Mouse (Mus musculus): ENCODE results near the gene Dnase1l2. TPM values are rescaled to one million over a fixed set of nuclear protein-coding genes. Genes with fewer than 3 reads are reported as not detected.

Dnase1l2 gene
- total and polyA plus RNA-seq, 2 experiments from 2014 or later, result 0.44 to 4.5 TPM

DNA sequence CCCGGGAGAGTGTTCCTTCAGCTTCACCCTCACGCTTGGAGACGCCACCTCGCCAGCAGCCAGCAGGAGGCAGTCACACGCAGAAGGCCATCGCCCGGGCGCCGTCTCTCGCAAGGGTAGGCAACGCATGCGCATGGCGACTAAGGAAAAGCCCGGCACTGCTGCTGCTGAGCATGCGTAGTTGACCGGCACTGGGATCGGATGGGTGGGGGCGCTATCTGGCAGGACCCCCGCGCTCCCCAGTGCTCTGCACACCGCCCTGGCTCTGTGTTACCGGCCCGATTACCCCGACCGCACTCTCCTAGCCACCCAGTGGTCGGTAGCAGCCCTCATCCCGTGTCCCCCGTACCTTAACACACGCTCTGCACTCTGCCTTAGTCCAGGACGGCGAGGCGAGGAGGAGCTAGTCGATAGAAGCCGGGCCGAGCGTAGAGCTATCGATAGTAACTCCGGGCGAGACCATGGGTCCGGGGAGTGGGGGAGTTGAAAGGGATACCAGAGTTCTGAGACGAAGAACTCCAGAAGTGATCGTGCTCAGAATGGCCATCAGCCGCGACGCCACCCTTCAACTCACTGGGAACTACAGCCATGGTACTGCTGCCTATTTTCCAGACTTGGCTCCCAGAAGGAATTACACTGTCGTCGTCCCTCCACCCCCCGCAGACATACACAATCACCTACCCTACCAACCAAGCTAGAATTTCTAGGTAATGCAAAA lies 35.9 kb upstream of the Dnase1l2 start, which contains the start of gene Mlst8:
Gene Mlst8, minus strand, starts transcription at position 416 of the 718 bp plus-strand sequence.
- ATAC-seq (ENCODE audit: insufficient read depth, low read depth) (peak; percentile 93), DNase-seq (ENCODE audit: low spot score) (peak; percentile 96)
- Histone ChIP-seq H3K9me3 (replicated peaks; ENCODE audit: control insufficient read depth, low read length) (no peaks in the 10 kb centered on the region), H3K9ac (replicated peaks; ENCODE audit: low read depth, low read length) (peak within 1 kb of the TSS; percentile 81), H3K27me3 (ENCODE audit: control insufficient read depth, insufficient read depth, low read length) (no peaks in the 10 kb centered on the region), H3K36me3 (replicated peaks; ENCODE audit: control insufficient read depth, insufficient read depth, low read length) (peaks cover 33% of the 10 kb centered on the region), H3K4me3 (ENCODE audit: low read depth, low read length) (peak within 1 kb of the TSS; percentile 75), H3K4me2 (ENCODE audit: low read depth, low read length) (peak within 1 kb of the TSS; percentile 59), H3K4me1 (ENCODE audit: control insufficient read depth, insufficient read depth) (no peaks in the 10 kb centered on the region; the same call in none of the 2 replicates), H3K27ac (ENCODE audit: low read depth) (peak within 1 kb of the TSS; percentile 90)
- under 1% methylated on average over 47 of the region's 48 CpGs for WGBS
- TF ChIP-seq EP300 (IDR thresholded peaks at IDR 0.05; ENCODE audit: low read depth) (no peak), CTCF (IDR thresholded peaks at IDR 0.05; ENCODE audit: low read depth) (peak; percentile 95)

DNA sequence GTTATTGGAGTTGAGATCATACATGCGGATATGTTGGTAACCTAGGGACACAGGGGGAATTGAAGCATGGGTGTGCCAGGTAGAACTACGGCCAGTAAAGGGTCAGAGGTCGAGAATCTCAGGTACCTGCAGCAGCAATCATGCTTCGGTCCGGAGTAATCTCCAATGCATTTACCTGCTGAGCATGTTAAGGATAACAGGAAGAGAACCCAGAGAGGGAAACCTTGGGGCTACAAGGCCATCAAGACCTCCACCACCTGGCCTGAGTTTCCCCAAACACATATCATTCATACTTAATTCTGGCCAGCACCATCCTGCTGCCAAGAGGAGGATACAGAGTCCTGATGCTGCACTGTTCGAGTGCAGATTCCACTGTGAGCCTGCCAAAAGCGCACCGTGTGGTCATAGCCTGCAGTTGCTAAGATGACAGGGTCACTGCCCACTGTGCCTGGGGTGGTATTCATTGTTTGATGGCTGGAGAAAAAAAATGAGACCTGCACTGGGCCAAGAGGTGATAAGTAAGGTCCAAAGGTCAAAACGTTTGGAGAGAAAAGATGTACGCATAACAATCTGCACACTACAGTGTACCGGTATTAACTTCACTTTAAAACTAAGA lies 35.2 kb upstream of the Dnase1l2 start:
- Histone ChIP-seq H3K4me3 (ENCODE audit: low read depth, low read length) (peak overlapping the region; percentile 75), H3K4me2 (ENCODE audit: low read depth, low read length) (peak overlapping the region; percentile 55), H3K36me3 (replicated peaks; ENCODE audit: control insufficient read depth, insufficient read depth, low read length) (peaks cover 34% of the 10 kb centered on the region), H3K4me1 (ENCODE audit: control insufficient read depth, insufficient read depth) (peaks cover under 1% of the 10 kb centered on the region), H3K27me3 (ENCODE audit: control insufficient read depth, insufficient read depth, low read length) (no peaks in the 10 kb centered on the region), H3K9ac (replicated peaks; ENCODE audit: low read depth, low read length) (peak overlapping the region; percentile 11), H3K27ac (ENCODE audit: low read depth) (no peak overlapping the region), H3K9me3 (replicated peaks; ENCODE audit: control insufficient read depth, low read length) (no peaks in the 10 kb centered on the region)
- WGBS, result 44% methylated on average over 11 of the region's 11 CpGs
- no peak for DNase-seq (ENCODE audit: low spot score)
- no peak for ATAC-seq (ENCODE audit: insufficient read depth, low read depth)
- TF ChIP-seq EP300 (IDR thresholded peaks at IDR 0.05; ENCODE audit: low read depth), result no peak
- no peak for TF ChIP-seq CTCF (IDR thresholded peaks at IDR 0.05; ENCODE audit: low read depth)

DNA sequence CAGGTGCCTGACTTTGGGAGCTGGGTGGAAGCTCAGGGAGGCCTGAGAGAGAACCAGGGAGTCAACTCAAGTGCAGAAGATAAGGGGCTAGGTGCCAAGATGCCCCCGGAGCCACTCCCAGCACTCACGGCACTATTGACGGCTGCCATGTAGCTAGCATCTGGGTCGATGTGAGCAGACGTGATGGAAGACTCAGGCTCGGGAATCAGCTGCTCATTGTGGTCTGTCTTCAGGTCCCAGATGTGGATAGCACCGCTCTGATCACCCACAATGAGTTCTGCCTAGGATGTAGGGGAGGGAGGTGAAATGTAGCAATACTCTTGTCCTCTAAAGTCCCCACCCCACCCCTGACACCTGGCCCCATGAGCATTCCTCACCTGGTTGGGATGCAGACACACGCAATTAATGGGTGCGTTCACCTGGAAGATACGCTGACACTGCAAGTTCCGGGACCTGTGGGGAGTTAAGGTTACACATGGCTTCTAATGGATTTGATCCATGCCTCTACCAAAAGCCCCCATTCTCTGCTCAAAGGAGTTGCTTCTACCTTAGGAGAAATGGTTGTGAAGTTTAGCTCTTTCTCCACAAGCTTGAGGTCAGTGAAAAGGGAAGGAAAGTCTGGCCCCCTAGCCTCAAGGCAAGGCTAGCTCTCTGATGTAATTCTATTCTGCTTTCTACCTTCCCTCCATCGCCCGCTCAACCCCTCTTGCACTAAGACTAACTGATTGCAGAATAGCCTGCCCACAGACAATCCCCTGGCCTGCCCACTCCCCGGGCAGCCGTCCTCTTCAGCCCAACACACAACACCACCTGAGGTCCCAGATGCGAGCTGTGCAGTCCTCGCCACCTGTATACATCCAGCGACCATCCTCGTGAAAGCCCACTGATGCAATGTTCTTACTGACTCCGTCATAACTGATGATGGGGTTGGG lies 34.4 kb upstream of the Dnase1l2 start:
- Histone ChIP-seq H3K9ac (replicated peaks; ENCODE audit: low read depth, low read length) (no peak overlapping the region), H3K27me3 (ENCODE audit: control insufficient read depth, insufficient read depth, low read length) (no peaks in the 10 kb centered on the region), H3K36me3 (replicated peaks; ENCODE audit: control insufficient read depth, insufficient read depth, low read length) (peaks cover 38% of the 10 kb centered on the region), H3K4me3 (ENCODE audit: low read depth, low read length) (no peak overlapping the region), H3K4me2 (ENCODE audit: low read depth, low read length) (no peak overlapping the region), H3K27ac (ENCODE audit: low read depth) (no peak overlapping the region), H3K4me1 (ENCODE audit: control insufficient read depth, insufficient read depth) (peaks cover 8% of the 10 kb centered on the region), H3K9me3 (replicated peaks; ENCODE audit: control insufficient read depth, low read length) (no peaks in the 10 kb centered on the region)
- no peak for TF ChIP-seq EP300 (IDR thresholded peaks at IDR 0.05; ENCODE audit: low read depth)
- TF ChIP-seq CTCF (IDR thresholded peaks at IDR 0.05; ENCODE audit: low read depth), result no peak
- DNase-seq (ENCODE audit: low spot score), result no peak
- 93% methylated on average over 20 of the region's 20 CpGs for WGBS
- ATAC-seq (ENCODE audit: insufficient read depth, low read depth), result no peak

DNA sequence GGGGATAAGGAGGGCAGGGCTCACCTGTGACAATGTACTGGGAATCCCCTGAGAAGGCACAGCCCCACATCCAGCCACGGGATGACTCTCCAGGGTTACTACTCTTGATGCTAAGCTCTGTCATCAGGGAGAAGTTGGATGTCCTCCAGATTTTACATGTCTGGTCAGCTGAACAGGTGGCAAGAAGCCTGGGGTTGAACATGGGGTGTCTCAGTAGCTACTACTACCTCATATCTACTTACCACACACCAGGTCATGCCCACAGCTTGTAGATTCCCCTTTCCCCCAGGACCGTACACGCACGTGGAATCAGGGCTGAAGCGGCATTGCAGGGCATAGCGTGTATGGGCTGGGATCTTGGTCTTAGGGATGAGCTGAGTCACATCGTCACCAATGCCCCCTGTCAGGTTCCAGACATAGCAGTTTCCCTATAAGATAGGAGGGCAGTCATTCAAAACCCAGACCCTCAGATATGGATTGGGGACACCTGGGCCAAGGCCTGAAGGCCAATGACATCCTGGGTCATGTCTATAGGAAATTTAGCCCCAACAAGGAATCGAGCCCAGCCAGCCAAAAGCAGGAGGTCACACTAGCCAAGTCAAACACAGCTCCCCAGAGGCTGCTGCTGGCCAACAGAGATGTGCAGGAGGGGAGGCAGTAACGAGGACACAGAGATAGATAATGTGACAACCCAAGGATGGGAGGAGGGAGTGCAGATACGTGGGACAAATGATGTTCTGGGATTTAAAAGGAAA lies 33.3 kb upstream of the Dnase1l2 start:
- H3K4me3 ChIP-seq (ENCODE audit: low read depth, low read length), result no peak overlapping the region
- peaks cover 38% of the 10 kb centered on the region for H3K36me3 ChIP-seq (replicated peaks; ENCODE audit: control insufficient read depth, insufficient read depth, low read length)
- no peaks in the 10 kb centered on the region for H3K9me3 ChIP-seq (replicated peaks; ENCODE audit: control insufficient read depth, low read length)
- no peak overlapping the region for H3K27ac ChIP-seq (ENCODE audit: low read depth)
- no peak overlapping the region for H3K9ac ChIP-seq (replicated peaks; ENCODE audit: low read depth, low read length)
- no peak overlapping the region for H3K4me2 ChIP-seq (ENCODE audit: low read depth, low read length)
- no peak for DNase-seq (ENCODE audit: low spot score)
- H3K27me3 ChIP-seq (ENCODE audit: control insufficient read depth, insufficient read depth, low read length), result no peaks in the 10 kb centered on the region
- TF ChIP-seq EP300 (IDR thresholded peaks at IDR 0.05; ENCODE audit: low read depth) (no peak), CTCF (IDR thresholded peaks at IDR 0.05; ENCODE audit: low read depth) (no peak)
- WGBS, result 83% methylated on average over 10 of the region's 10 CpGs
- peaks cover 17% of the 10 kb centered on the region for H3K4me1 ChIP-seq (ENCODE audit: control insufficient read depth, insufficient read depth)
- ATAC-seq (ENCODE audit: insufficient read depth, low read depth), result no peak

DNA sequence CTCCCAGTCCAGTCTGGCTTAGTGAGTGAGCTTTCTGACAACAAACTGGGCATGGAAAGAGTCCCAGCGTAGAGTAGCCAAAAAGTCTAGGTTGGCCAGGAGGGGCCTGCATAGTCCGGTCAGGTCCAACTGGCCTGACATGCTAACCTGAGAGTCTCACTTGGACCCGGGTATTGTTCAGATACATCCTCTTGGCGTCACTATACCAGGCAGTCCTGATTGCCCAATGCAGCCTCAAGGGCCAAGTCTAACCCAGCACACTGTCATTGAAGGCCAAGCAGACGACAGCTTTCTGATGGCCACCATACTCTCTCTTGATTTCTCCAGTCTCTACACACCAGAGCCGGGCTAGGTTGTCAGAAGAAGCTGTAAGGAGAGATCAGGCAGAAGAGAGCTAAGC lies 32.7 kb upstream of the Dnase1l2 start:
- H3K4me2 ChIP-seq (ENCODE audit: low read depth, low read length), result no peak overlapping the region
- H3K36me3 ChIP-seq (replicated peaks; ENCODE audit: control insufficient read depth, insufficient read depth, low read length), result peaks cover 38% of the 10 kb centered on the region
- no peaks in the 10 kb centered on the region for H3K27me3 ChIP-seq (ENCODE audit: control insufficient read depth, insufficient read depth, low read length)
- no peak overlapping the region for H3K27ac ChIP-seq (ENCODE audit: low read depth)
- TF ChIP-seq CTCF (IDR thresholded peaks at IDR 0.05; ENCODE audit: low read depth) (no peak), EP300 (IDR thresholded peaks at IDR 0.05; ENCODE audit: low read depth) (no peak)
- no peak for DNase-seq (ENCODE audit: low spot score)
- H3K4me3 ChIP-seq (ENCODE audit: low read depth, low read length), result no peak overlapping the region
- H3K9ac ChIP-seq (replicated peaks; ENCODE audit: low read depth, low read length), result no peak overlapping the region
- 87% methylated on average over 6 of the region's 6 CpGs for WGBS
- H3K4me1 ChIP-seq (ENCODE audit: control insufficient read depth, insufficient read depth), result peaks cover 21% of the 10 kb centered on the region
- no peaks in the 10 kb centered on the region for H3K9me3 ChIP-seq (replicated peaks; ENCODE audit: control insufficient read depth, low read length)
- no peak for ATAC-seq (ENCODE audit: insufficient read depth, low read depth)
